Mouse (Mus musculus): ENCODE results near the gene Elavl2.
"Not testable (repeated sequence)": the region's sequence is repeated elsewhere in the genome, so short reads cannot be mapped to it uniquely, and the experiment has no call there.

Gene Elavl2

DNA sequence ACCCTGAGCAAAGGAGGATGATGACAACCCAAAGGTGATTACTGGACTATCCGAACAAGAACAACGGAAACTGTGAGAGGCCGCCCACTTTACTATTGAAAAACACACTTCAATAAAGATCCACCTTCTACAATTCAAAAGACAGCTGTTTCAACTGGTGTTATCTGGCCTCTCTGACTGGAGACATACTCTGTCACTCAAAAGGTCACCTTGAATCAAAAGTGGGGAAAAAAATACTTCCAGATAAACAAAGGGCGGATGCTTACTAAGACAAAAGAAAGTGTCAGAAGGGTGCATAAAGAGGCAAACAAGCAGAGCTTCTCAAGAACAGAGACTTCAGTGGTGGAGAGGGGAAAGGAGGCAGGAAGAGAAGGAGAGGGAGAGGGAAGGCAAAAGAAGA is 66.4 kb downstream of the Elavl2 start:
- DNase-seq (ENCODE audit: low read depth, low spot score): no peak

DNA sequence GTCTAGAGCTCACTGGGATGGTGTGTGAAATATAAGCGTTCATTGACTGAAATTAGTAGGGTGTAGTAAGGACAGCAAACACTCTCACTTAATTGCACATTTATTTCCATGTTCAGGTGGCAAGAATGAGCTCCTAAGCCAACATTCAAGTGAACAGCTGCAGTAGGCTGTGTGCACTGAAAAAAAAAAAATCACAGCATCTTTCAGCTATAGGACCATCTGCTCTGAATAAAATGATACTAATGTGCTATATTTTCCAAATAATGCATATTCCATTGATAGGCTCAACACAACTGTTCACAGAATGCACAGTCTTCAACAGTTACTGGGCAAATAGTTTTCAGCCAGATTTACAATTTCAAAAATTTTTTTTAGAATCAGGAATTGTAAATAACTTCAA is 89.8 kb downstream of the Elavl2 start:
- no peak for DNase-seq (ENCODE audit: low read depth, low spot score)

DNA sequence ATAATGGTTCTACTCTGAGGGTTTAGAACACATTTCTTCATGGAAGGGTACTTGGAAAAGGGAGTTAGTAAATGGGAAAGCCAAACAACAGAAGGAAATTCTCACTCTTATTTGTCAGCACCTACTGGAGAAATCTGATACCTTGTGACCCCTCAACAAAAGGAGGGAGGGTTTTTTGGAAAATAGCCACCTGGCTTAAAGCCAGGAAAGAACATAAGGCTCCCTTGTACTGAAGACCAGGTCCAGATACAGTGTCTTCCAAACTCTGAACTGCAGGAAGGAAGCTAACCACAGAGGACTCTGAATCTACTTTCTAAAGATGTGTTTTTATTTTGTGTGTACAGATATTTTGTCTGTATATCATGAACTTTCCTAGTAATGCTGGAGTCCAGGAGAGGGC is 102.9 kb downstream of the Elavl2 start:
- DNase-seq (ENCODE audit: low read depth, low spot score): no peak

DNA sequence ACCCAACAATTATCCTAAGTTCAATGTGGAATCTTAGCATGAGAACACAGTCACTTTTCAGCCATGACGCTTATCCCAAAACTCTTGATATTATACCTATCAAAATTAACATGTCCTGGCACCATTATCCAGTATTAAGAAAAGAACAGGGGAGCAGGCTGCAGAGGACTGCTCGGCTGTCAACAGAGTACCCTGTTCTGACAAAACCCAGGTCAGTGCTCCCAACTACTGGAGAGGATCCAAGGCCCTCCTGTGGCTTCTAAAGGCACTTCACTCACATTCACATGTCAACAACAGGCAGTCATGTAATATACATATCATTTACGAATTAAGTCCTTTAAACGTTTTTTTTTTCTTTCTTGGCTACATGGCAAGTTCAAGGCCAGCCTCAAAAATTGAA is 105.3 kb downstream of the Elavl2 start:
- no peak for DNase-seq (ENCODE audit: low read depth, low spot score)

DNA sequence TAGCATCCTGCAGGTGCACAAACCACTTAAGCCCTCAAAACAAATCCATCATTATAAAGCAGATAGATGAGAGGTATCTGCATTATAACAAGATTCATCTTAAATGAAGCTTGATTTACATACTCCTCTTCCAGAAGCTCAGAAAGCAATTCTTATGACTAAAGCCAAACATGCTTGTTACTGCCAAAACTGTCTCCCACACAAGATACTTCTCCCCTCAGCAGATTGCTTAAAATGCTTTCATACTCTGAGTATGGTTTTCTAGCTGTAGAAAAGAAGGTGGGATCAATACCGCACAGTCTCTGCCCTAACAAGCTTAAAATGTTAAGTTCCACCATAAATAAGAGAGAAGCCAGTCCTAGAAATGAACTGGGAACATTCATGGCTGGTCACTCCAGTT is 109.1 kb downstream of the Elavl2 start:
- no peak for DNase-seq (ENCODE audit: low read depth, low spot score)

DNA sequence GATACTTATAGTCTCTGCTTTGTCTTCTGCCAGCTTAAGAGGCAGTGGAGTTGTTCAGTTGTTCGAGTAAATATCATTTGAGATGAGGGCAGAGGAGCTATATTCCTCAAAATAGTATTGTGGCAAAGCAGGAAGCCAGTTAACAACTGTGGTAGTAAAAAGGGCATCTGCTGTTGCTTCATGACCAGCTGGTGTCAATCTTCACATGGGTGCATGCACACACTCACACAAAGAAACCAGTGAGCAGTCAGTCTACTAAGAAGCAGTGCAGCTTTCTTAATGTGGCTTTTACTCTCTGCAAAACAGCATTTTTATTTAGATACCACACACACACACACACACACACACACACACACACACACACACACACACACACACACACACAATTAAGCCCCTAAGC is 110.2 kb downstream of the Elavl2 start:
- DNase-seq (ENCODE audit: low read depth, low spot score): no peak

DNA sequence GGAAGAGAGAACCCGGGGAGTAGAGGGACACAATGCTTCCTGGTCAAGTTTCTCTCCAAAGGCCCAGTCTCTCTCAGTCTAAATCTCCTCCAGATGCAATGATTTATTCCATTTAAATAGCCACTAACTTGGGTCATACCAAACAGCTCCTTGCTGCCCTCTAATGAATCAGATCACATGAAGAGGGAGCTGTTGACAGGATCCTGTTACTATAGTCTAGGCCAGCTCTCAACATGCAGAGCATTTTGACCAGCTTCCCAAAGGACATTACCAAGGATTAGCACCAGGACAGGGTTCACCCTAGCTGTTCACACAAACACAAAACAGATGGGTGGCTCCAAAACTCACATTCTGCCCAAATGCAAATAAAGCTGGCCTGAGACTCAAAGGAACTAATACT is 111.4 kb downstream of the Elavl2 start:
- no peak for DNase-seq (ENCODE audit: low read depth, low spot score)

DNA sequence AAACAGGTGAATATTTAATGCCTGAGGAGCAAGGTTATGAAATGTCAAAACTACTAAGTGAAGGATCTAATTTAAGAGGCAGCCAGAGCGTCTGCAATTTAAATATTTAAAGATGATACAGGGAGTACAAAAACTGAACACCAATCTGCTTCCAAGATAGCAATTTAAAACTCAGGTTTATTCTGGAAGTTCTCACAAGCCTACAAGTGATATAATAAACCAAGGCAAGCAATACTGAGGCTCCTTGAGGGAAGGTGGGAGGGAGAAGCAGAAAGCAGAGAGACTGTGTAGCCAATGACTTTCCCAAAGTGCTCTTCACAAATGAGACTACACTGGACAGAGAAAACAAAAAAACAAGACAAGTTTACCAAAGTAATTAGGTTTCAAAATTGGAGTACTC is 132.2 kb downstream of the Elavl2 start:
- DNase-seq (ENCODE audit: low read depth, low spot score): no peak

DNA sequence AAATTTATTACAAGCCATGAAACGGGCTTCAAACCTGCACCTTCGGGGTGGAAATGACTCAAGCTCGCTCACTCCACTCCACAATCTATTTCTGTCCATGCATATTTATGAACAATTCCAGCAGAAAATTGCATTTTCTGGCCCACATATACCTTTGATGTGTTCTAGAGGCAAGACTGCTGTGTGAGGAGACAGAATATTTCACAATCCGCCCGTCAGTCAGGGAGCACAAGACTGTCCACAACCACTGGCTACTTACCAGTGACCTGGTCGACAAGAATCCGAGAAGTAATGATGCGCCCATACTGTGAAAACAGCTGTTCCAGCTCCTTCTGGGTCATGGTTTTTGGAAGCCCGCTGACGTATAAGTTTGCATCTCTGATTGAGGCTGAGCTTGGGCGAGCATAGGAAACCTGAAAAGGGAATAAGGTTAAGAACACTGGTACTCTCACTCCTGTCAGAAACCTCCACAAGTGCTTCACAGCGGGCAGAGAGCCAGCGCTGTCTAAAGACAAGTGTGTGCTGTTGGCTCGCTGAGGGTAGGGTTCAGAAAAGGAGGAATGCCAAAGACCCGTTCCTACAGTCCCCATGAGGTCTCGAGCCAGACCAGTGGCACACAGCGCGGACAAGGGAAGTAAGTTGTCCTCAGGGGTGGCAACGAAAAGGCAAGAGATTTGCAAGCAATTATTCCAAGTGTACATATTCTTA is 136.7 kb downstream of the Elavl2 start:
- no peak for DNase-seq (ENCODE audit: low read depth, low spot score)

DNA sequence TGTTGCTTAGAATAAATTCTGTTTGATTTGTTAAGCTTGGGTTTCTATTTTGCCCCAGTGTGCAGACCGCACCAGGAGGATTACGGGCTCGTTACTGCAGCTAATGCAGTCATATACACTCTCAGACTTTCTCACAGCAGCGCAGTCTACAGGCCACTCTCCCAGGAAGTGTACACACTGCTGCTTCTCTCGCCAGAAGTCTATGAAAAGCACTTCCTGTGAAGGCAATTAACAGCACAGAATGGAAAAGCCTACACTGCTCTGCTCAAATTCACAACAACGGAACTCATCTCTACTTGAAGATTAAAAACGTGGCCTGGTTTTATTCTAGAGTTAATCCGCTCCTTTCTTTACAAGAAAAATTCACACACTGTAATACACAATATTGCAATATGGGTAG is 137.7 kb downstream of the Elavl2 start:
- DNase-seq (ENCODE audit: low read depth, low spot score): no peak

DNA sequence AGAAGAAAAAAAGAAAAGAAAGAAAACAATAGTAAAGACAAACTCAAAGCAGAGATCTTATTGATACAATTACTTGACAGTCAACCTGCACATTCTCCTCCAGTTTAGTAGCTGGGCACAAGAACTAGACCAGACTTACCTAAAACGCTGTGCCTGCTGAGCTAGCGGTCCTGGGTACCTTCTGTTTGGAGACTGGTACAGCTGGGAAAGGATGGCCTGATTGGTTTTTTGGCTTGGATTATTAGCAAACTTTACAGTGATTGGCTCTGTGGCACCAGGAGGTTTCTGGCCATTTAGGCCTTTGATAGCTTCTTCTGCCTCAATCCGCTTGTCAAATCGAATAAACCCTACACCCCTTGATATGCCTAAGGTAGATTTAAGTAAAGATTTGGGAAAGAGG is 140.0 kb downstream of the Elavl2 start:
- DNase-seq (ENCODE audit: low read depth, low spot score): no peak

DNA sequence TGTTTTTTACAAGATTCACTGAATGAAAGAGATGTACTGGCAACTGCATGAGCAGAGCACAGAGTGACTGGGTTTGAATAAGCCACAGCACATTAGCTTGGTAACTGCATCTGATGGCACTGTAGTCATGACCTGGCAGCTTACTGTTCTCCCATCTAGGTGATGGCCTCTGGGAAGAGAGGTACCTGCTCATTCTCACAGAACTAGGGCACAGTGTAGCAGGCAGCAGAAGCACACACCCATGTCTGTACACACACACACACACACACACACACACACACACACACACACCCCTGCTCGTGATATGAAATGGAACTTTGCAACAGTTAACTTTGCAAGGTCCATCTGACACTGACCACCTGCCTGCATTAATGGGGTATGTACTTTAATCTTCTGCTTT is 151.9 kb downstream of the Elavl2 start:
- no peak for DNase-seq (ENCODE audit: low read depth, low spot score)

DNA sequence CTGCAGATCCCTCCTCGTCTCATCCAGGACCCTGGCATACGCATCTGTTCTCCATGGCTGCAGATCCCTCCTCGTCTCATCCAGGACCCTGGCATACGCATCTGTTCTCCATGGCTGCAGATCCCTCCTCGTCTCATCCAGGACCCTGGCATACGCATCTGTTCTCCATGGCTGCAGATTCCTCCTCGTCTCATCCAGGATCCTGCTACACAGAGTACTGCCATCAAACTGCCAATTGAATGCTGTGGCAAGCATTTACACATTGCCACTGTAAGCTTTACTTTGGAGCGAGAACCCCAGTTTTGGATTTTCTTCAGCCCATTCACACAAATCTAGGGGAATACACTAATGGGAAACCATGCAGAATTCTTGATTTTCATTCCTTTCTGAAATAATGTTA is 155.4 kb downstream of the Elavl2 start:
- not testable (repeated sequence) for DNase-seq (ENCODE audit: low read depth, low spot score)

DNA sequence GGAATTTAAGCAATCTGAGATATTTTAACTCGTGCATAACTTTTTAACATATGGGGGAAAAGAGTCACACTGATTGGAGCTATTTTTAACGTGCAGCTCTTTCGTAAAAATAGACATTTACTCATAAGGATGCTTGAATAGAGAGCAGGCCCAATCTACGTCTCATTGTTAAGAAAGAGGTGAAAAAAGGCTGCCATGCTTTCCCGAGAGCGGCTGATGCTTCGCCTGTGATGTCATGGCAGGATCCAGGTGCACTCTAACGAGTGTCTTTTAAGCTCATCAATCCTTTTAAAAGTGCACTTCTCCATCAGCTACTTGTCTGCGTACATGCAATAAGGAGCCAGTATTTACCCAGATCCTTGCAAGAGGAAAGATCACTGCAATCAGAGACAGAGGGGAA is 156.0 kb downstream of the Elavl2 start:
- DNase-seq (ENCODE audit: low read depth, low spot score): no peak

DNA sequence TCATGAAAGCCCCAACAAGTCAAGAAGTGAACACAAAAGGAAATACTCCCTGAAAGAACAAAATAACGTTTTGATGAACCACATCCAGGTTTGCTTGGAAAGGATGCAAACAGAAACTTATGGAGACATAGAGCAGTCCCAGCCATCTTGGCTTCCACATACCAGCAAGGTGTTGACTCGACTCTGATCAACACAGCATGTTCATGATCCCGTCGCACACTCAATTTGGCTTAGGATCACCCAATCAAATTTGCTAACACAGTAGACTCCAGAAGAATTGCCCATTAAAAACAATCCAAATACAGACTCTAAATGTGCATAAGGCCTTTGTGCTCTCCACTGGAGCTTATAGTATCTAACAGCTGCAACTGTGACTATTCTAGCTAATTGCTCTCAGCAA is 156.7 kb downstream of the Elavl2 start:
- no peak for DNase-seq (ENCODE audit: low read depth, low spot score)

DNA sequence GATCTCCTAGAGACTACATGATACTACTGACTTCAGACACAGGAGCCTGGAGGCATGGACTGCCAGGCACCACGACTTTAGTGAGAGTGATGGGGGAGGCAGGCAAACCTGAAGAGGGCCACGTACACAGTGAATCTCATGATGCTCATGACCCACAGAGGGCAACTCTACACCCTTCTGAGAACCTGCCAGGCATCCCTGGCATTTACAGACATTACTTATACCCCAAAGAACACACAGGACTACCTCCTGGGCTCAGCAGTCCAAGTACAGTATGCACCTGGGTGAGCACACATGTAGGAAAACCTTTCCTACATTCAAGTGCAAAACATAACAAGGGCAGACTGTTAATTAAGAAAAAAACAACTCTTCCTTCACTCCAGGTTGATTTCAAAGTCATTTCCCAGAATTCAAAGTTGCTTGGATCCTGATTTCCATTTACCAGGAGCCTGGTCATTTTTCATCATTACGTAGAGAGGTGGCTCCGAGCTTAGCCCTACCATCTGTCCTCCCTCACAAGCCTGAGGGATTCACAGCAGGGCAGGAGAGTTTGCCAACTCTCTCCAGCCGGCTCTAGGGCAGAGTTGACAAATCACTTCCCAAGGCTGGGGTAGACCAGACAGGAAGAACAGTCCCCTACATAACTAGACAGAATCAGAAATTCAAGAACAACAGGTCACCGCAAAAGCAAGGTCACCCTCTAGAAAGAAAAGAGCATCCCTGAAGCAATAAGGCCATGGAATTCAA is 161.7 kb downstream of the Elavl2 start:
- DNase-seq (ENCODE audit: low read depth, low spot score): no peak

DNA sequence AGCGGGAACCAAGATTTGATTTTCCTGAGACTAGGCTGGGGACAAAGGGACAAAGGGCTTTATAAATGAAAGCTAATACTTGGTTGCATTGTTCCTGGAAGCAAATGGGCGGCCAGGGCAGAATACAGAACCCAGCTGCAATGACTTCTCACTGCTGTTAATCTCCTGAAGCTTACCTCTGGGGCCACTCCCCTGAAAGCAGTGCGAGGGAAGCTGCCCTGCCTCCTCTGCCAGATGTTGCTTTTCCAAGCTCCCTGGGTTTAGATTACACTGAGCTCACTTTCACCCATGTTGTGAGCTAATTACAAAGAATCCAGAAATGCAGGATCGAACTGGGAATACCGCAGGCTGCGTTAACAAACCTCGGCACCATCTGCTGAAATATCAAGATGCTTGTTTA is 163.6 kb downstream of the Elavl2 start:
- no peak for DNase-seq (ENCODE audit: low read depth, low spot score)

DNA sequence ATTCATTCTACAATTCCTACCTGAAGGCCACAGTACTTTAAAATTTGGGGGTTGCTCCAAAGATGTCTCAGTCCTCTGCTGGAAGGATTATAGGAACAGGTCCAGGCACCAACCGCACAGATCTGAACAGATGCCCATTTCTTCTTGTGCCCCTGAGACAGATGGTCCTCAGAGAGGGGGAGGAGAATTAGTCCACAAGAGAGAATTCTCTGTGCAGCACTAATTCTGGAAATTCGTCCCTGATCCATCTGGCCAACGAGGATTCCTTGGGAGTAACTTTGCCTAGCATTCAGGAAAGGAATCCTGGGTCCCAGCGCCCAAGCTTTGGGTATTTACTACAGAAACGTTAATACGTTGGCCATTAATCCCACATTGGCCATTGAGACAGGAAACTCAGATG is 165.6 kb downstream of the Elavl2 start:
- DNase-seq (ENCODE audit: low read depth, low spot score): no peak

DNA sequence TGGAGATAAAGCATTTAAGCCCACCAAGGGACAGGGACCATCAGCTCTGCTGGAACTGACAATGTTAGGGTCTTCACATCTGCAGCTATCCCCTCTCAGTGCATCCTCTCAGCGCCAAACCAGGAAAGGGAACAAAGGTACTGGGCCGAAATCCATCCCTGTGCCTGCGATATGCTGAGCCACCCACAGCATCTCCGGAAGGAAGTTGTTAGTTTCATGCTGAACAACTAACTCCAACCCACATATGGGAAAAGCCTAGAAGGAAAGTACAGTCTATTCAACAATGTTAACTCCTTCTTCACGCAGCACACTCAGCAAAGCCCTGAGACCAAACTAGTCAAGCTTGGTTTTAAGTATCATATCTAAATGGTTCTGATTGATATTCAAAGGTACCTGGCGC is 167.0 kb downstream of the Elavl2 start:
- DNase-seq (ENCODE audit: low read depth, low spot score): no peak

DNA sequence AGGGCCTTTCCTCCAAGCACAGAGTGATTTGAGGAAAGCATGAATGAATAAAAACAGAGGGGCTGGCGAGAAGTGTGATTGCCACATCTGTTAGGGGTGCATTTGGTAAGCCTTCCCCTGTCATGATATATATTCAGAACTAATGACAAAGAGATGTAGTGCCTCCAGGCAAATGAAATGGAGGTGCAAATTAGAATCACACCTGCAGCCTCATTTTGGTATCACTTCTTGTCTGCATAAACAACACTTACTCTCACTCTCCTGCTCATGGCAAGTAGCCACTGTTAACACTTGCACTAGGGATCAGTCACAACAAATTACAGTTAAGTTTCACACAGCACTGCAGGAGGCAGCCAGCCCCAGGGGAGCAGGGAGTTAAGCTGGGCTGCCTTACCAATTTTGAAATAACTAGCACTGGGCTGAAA is 170.1 kb downstream of the Elavl2 start:
- DNase-seq (ENCODE audit: low read depth, low spot score): no peak

DNA sequence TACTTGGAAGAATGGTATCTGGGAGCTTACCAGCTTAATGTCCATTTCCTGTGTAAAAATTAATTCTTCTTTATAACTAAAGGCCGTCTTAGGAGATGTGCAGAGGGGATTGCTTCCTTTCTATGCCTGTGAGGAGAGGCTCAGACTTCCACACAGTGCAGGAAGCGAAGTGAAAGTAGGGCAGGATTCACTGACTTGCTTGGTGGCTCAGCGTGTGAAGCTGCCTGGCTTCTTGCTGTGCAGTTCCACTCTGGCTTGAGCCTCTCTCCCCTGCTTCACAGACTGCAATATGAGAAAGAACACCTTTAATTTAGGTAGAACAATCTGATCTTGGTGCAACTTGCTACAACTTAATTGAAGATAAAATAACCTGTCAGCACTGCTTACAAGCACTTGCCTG is 172.2 kb downstream of the Elavl2 start:
- no peak for DNase-seq (ENCODE audit: low read depth, low spot score)

DNA sequence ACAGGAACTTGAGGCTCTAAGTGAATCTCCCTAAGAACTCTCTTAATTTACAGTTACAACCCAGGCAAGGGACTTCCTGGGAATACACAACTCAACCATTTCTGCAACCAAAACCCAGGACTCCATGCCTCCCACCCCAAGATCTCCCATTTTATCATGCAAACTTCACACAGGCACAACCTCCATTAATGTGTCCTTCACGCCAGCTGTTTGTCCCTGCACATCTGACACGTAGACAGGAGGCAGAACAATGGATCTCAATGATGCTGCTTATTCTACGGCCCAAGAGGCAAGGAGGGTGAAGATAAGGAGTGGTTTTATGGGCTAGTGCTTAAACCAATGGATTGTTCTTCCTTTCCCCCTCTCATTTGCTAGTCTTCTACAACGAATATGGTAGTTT is 176.8 kb downstream of the Elavl2 start:
- DNase-seq (ENCODE audit: low read depth, low spot score): no peak

DNA sequence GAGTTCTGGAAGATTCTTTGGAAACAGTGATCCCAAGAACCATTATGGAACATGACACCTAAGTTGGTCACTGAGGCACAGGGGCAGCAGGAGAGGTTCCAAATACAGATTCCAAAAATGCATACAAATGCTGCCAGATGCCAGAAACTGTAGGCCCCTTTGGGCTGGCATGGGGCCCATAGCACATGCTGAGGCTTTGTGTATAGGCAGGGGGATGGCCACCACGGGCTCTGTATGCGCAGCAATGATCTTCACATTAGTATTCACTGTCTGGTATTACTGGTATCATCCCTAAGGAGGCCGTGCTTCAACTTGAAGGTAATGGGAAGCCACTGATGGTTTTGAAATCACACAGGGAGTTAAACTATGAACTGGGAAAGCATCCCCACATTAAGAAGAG is 181.3 kb downstream of the Elavl2 start:
- no peak for DNase-seq (ENCODE audit: low read depth, low spot score)

DNA sequence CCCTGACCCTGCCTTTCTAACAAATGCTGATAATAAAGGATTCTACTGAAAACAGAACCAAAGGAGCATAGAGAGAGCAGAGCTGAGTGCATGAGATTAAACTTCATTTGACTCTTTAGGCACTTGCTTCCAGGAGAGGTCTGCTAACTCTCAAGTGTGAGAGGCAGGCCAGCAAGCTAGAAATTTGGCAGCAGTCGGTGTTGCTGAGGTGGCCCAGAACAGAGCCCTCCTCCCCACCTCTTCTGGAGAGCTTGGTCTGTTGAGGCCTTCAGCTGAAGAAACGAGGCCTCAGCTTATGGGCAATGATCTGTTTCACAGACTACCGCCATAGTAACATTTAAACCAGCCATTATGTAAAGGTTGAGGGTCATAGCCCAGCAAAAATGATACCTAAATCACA is 186.7 kb downstream of the Elavl2 start:
- no peak for DNase-seq (ENCODE audit: low read depth, low spot score)

Data from skeletal muscle tissue, adult 2 months (tissue).